Mouse (Mus musculus): Measurements from ENCODE around the gene Coro1c. TPM values are rescaled to one million over a fixed set of nuclear protein-coding genes. Genes with fewer than 3 reads are reported as not detected.
A peak's percentile ranks its signal among the peaks of the same experiment; 100 is the strongest.

Coro1c gene
- polyA plus RNA-seq (2015; fragmentation: Nextera tagmentation; extraction: Ambion mirVana): 176 and 190 TPM in 2 replicates

DNA sequence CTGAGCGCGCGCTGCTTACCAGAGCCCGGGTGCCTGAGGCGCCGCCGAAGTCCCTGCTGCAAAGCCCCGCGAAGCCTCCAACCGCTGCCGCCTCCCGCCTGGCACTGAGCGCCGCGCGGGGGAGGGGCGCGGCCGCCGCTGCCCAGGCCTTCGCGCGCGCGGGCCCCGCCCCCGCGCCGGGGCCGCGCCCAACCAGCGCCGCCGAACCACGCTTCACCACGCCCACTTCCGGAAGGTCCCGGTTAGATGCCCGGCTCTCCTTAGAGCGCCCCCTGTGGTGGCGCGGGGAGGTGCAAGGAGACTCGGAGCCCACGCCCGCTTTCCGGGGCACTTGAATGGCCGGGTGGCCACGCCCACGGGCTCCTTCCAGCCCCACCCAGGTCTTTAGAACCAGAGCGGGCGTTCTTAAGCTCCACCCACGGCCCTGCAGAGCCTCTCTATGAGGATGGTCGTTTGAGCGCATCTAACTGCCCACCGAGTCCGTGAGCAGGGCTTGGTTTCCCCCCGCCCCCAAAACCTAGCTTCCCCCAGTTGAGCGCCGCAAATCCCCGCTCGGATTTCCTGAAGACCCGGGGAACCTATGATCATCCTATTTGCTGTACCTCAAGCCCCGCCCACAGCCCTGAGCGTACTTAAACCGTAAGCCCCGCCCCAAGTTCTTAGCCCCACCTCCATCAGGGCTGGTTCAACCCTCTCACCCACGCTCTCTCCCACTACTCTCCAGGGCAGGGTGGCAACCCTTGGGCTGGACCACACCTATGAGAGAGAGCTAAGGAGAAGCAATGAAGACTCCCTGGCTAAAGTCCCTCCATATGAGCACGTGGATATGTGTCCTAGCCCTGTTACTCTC is at the start of gene Coro1c:
TSS of gene Coro1c (minus strand) at position 167 of the 850 bp plus-strand sequence.
- 0% methylated on average over 65 of the region's 68 CpGs for whole genome bisulfite sequencing
- no peaks in the 10 kb centered on the region for H3K36me3 ChIP-seq

DNA sequence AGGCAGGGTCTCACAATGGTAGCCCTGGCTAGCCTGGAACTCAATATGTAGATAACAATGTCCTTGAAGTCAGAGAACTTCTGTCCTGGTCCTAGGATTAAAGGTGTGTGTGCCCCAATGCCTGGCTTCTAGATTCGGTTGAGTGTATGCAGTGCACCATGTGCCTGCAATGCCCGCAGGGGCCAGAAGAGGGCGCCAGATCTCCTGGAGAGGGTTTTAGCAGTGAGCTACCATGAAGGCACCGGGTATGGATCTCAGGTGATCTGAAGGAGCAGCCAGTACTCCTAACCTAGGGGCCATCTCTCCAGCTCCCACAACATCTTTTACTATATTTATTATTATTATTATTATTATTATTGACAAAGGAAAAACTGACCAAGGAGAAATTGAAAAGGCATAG is 48.0 kb upstream of the Coro1c start:
- peaks cover 57% of the 10 kb centered on the region for H3K36me3 ChIP-seq
- no peaks in the 10 kb centered on the region for H3K27me3 ChIP-seq
- ATAC-seq (ENCODE audit: low FRiP score): 0 out of 2 replicates have a peak, but pooled peaks have one; percentile 28
- no peak overlapping the region for H3K4me2 ChIP-seq
- peaks cover 7% of the 10 kb centered on the region for H3K4me1 ChIP-seq (replicated peaks)
- no peak overlapping the region for H3K4me3 ChIP-seq
- 6% methylated on average over 4 of the region's 4 CpGs for WGBS
- no peak overlapping the region for H3K9ac ChIP-seq
- no peaks in the 10 kb centered on the region for H3K9me3 ChIP-seq
- H3K27ac ChIP-seq: no peak overlapping the region

More for the DNA sequence above, at the start of gene Coro1c:
- H3K9ac ChIP-seq: peak within 1 kb of the TSS; percentile 96
- peak; percentile 89 for ATAC-seq (ENCODE audit: low FRiP score)
- H3K9me3 ChIP-seq: no peaks in the 10 kb centered on the region
- no peaks in the 10 kb centered on the region for H3K27me3 ChIP-seq
- H3K27ac ChIP-seq: peak within 1 kb of the TSS; percentile 98
- peak within 1 kb of the TSS; percentile 98 for H3K4me3 ChIP-seq
- H3K4me1 ChIP-seq (replicated peaks): peaks cover 36% of the 10 kb centered on the region
- peak within 1 kb of the TSS; percentile 85 for H3K4me2 ChIP-seq

DNA sequence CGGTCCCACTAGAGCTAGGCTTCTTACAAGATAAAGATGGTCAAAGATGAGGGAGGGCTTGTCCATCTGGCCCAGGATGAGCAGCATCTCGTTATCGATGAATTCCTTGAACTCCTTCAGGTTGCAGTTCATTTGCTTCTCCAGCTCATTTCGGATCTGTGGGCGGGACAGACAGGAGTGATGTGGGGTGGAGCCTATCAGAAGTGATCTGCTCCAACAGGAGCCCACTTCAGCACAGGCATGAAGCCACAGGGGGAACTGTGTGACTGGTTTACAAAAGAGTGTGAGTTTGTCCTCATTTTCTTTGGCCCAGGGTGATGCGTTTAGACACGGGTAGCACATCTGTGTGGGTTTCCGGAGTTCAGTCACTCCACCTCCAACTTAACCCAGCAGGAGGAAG is 47.1 kb upstream of the Coro1c start:
- H3K4me1 ChIP-seq (replicated peaks): peaks cover 9% of the 10 kb centered on the region
- ATAC-seq (ENCODE audit: low FRiP score): no peak
- H3K4me3 ChIP-seq: no peak overlapping the region
- no peak overlapping the region for H3K4me2 ChIP-seq
- no peaks in the 10 kb centered on the region for H3K27me3 ChIP-seq
- WGBS: 90% methylated on average over 8 of the region's 8 CpGs
- H3K9ac ChIP-seq: no peak overlapping the region
- H3K27ac ChIP-seq: no peak overlapping the region
- H3K36me3 ChIP-seq: peaks cover 57% of the 10 kb centered on the region
- no peaks in the 10 kb centered on the region for H3K9me3 ChIP-seq

DNA sequence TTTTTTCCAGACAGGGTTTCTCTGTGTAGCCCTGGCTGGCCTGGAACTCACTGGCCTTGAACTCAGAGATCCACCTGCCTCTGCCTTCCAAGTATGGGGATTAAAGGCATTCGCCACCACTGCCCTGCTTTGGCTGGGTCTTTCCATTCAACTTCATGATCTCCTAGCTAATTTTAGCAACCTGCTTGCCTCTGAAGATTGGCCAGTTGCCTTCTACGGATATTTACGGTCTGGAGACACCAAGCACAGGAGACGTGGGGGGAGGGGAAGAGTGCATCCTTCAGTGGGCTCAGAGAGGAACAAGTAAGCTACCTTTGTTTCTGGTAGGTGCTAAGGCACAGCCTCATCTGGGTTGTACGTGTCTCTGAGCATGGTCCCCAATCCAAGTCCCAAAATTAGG is 46.7 kb upstream of the Coro1c start:
- WGBS: 93% methylated on average over 5 of the region's 5 CpGs
- peaks cover 10% of the 10 kb centered on the region for H3K4me1 ChIP-seq (replicated peaks)
- H3K36me3 ChIP-seq: peaks cover 57% of the 10 kb centered on the region
- H3K4me3 ChIP-seq: no peak overlapping the region
- H3K27ac ChIP-seq: no peak overlapping the region
- no peak for ATAC-seq (ENCODE audit: low FRiP score)
- H3K27me3 ChIP-seq: no peaks in the 10 kb centered on the region
- H3K9ac ChIP-seq: no peak overlapping the region
- H3K9me3 ChIP-seq: no peaks in the 10 kb centered on the region
- H3K4me2 ChIP-seq: no peak overlapping the region

DNA sequence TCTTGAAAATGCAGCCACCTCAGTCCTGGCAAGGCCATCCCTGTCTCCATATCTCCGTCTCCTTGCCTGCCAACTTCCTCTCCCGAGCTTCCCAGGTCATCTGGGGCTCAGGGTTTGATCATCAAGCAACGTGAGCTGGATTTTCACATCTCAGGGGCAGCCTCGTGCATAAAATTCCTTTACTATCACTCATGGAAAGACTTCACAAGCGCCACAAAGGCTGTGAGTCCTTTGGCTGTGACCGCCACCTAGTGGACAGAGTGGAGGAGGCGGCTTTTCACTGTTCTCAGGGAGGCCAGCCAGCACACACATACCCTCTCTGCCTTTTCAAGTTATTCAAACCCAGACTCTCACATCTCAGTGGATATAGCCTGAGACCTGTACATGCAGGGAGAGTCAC is 45.9 kb upstream of the Coro1c start:
- peaks cover 62% of the 10 kb centered on the region for H3K36me3 ChIP-seq
- 0 out of 2 replicates have a peak overlapping the region, but pooled peaks have one; percentile 50 for H3K27ac ChIP-seq
- no peak overlapping the region for H3K4me3 ChIP-seq
- no peak overlapping the region for H3K4me2 ChIP-seq
- no peaks in the 10 kb centered on the region for H3K9me3 ChIP-seq
- 15% methylated on average over 7 of the region's 7 CpGs for WGBS
- H3K4me1 ChIP-seq (replicated peaks): peaks cover 12% of the 10 kb centered on the region
- ATAC-seq (ENCODE audit: low FRiP score): no peak
- H3K27me3 ChIP-seq: no peaks in the 10 kb centered on the region
- no peak overlapping the region for H3K9ac ChIP-seq

DNA sequence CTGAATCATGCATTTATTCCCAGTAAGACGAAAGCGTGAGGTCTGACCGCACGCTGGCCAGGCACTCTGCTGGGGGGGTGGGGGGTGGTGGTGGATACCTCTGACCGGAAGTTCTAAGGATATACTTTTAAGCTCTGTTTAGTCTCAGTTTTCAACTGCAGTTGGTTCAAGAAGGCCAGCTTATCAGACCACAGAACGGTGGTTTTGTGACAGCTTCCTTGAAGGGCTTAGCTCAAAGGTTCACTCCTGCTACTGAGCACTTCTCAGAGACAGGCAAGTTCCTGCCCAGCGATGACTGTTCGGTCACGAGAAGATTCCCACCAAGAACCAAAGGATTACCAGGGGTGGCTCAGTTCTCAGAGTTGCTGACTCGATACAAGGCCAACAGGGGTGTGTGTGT is 44.0 kb upstream of the Coro1c start:
- WGBS: 94% methylated on average over 10 of the region's 10 CpGs
- peaks cover 8% of the 10 kb centered on the region for H3K4me1 ChIP-seq (replicated peaks)
- H3K27ac ChIP-seq: no peak overlapping the region
- H3K9ac ChIP-seq: no peak overlapping the region
- peaks cover 76% of the 10 kb centered on the region for H3K36me3 ChIP-seq
- H3K27me3 ChIP-seq: no peaks in the 10 kb centered on the region
- H3K9me3 ChIP-seq: no peaks in the 10 kb centered on the region
- H3K4me2 ChIP-seq: no peak overlapping the region
- H3K4me3 ChIP-seq: no peak overlapping the region
- no peak for ATAC-seq (ENCODE audit: low FRiP score)

DNA sequence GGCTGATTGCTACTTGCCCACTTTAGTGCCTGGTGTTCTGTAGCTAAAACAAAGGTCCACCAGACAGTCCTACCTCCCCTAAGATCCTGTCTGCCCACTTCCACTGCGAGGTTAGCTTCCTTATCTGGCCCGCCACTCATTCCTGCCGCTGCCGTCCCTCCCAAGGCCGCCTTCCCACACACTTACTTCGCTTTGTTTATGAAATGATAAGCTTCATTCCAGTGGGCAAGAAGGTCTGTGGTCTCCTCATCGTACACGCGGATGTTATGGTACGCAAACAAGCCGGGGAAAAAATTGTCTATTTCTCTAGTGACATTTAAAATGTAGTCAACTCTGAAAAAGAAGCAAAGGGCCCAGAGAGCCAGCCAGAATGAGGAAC is 43.1 kb upstream of the Coro1c start:
- ATAC-seq (ENCODE audit: low FRiP score): no peak

DNA sequence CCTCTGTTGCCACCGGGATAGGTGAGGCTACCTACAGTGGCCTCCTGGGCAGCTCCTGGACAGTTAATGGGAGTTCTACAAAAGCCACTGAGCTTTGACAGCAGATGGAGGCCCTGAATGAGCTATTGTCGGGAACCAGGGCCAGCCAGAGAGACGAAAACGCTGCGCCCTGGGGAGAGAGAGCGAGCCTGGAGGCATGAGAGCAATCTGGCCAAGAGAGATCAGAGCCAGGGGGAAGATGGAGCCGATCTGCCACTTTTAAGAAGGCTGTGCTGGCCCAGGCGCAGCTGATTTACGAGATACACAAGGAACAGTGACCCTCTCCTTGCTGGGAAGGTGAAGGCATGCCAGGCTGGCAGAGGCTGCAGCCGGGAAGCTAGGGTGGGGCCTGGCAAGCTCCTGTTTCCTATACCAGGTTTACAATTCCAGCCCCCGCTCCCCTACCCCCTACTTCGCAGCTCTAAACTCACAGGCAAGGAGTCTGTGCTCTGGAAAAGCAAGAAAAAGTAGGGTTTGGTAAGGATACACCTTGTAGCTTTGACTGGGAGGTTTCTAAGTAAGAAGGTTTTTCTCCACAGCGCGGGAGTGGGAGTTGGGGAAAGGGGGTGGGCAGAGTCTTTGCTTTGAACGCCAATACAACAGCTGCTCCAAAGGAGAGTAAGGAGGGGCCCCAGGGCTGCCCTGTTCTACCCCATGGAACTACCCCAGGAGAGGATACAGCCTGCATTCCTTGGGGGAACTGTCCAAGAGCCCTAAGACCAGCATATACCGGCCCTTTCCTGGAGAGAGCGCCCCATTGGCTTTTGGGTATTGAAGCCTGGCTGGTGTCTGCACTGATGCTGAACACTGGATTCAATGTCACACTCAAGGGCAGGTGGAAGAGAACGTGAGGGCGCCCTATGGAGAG is 42.5 kb upstream of the Coro1c start:
- Histone ChIP-seq H3K9me3 (no peaks in the 10 kb centered on the region), H3K9ac (peak overlapping the region; percentile 51; the same call in 1 of the 2 replicates), H3K27me3 (no peaks in the 10 kb centered on the region), H3K36me3 (peaks cover 90% of the 10 kb centered on the region), H3K4me2 (no peak overlapping the region), H3K4me1 (replicated peaks) (peaks cover 8% of the 10 kb centered on the region), H3K4me3 (no peak overlapping the region), H3K27ac (peak overlapping the region; percentile 52)
- no peak for ATAC-seq (ENCODE audit: low FRiP score)
- 79% methylated on average over 19 of the region's 19 CpGs for WGBS

More for the DNA sequence above, 43.1 kb upstream of the Coro1c start:
- Histone ChIP-seq H3K9ac (no peak overlapping the region), H3K4me1 (replicated peaks) (peaks cover 8% of the 10 kb centered on the region), H3K27ac (peak overlapping the region; percentile 52; the same call in 1 of the 2 replicates), H3K9me3 (no peaks in the 10 kb centered on the region), H3K4me2 (no peak overlapping the region), H3K27me3 (no peaks in the 10 kb centered on the region), H3K4me3 (no peak overlapping the region), H3K36me3 (peaks cover 84% of the 10 kb centered on the region)
- 94% methylated on average over 11 of the region's 11 CpGs for WGBS

DNA sequence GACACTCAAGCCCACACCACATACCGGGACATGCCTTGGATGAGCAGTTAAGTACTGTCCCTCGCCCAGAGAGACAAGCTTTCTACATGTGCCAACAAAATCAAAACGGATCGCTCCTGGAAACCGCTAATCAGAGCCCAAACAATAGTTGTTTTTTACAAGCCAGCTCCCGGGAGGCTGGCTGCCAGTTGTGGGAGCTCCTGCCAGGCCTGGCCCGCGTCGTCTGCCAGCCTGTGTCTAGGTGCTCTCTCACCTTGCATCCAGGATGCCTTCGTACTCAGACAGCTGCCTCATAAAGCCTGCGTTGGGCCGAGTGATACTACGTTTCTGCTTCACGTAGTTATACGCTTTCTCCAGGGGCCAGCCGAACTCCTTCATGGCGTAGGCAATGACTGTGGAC is 41.6 kb upstream of the Coro1c start:
- WGBS: 82% methylated on average over 17 of the region's 17 CpGs
- Histone ChIP-seq H3K9me3 (no peaks in the 10 kb centered on the region), H3K4me3 (no peak overlapping the region), H3K27ac (peak overlapping the region; percentile 52), H3K9ac (no peak overlapping the region), H3K4me1 (replicated peaks) (peaks cover 8% of the 10 kb centered on the region), H3K4me2 (no peak overlapping the region), H3K27me3 (no peaks in the 10 kb centered on the region), H3K36me3 (peaks cover 91% of the 10 kb centered on the region)
- no peak for ATAC-seq (ENCODE audit: low FRiP score)

DNA sequence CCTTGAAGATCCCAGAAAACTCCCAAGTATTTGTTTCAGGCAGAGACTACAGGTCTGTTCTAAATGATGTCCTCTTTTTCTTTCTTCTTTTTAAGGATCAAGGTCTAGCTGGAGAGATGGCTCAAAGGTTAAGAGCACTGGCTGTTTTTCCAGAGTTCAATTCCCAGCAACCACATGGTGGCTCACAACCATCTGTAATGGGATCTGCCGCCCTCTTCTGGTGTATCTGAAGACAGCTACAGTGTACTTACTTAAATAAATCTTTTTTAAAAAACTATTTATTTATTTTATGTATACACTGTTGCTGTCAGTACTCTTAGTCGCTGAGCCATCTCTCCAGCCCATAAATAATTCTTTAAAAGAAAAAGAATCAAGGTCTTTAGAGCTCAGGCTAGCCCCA is 38.7 kb upstream of the Coro1c start:
- 72% methylated on average over 2 of the region's 2 CpGs for WGBS
- Histone ChIP-seq H3K36me3 (peaks cover 98% of the 10 kb centered on the region), H3K4me2 (no peak overlapping the region), H3K4me3 (no peak overlapping the region), H3K27ac (no peak overlapping the region), H3K9me3 (no peaks in the 10 kb centered on the region), H3K4me1 (replicated peaks) (peaks cover 10% of the 10 kb centered on the region; the same call in 1 of the 2 replicates), H3K9ac (no peak overlapping the region), H3K27me3 (no peaks in the 10 kb centered on the region)
- no peak for ATAC-seq (ENCODE audit: low FRiP score)

DNA sequence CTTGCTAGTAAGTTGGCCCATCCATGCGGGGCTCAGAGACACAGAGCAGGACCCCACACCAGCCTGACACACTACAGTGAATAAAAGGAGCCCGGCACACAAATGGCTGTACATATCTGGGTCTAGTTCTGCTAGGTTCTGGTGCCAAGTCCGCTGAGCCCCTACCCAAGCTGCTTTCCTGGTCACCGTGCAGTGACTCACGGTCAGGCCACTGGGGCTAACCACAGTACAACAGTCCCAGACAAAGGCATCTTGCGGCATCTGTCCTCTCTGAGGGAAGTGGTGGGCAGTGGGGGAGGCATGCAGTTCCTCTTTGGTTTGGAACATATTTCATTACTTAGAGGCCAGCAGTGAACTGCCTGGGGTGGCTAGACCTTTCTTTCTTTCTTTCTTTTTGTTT is 36.6 kb upstream of the Coro1c start:
- H3K27me3 ChIP-seq: no peaks in the 10 kb centered on the region
- H3K9me3 ChIP-seq: no peaks in the 10 kb centered on the region
- 0 out of 2 replicates have a peak, but pooled peaks cover 5% of the 10 kb centered on the region for H3K4me1 ChIP-seq (replicated peaks)
- H3K27ac ChIP-seq: no peak overlapping the region
- H3K9ac ChIP-seq: no peak overlapping the region
- peaks cover 98% of the 10 kb centered on the region for H3K36me3 ChIP-seq
- no peak overlapping the region for H3K4me2 ChIP-seq
- no peak overlapping the region for H3K4me3 ChIP-seq
- no peak for ATAC-seq (ENCODE audit: low FRiP score)
- WGBS: 89% methylated on average over 6 of the region's 6 CpGs

DNA sequence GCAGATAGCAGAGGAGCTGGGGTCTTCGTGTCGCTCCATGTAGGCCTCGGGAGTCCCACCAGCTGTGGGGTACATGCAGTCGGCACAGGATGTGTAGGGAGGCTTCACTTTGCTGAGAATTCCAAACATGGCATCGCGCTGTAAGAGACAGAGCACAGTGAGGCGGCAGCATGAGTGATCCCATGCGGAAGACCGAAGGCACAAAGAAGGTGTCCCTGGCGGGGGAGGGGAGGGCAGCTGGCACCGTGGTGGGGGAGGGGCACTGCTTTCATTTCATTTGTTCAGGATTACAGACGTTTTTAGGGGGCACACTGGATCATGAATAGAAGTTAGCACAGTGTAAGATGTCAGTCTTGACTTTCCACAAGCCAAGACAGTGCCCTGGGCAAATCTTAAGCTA is 34.8 kb upstream of the Coro1c start:
- Histone ChIP-seq H3K9ac (no peak overlapping the region), H3K4me2 (no peak overlapping the region), H3K27me3 (no peaks in the 10 kb centered on the region), H3K9me3 (no peaks in the 10 kb centered on the region), H3K4me3 (no peak overlapping the region), H3K36me3 (peaks cover 93% of the 10 kb centered on the region), H3K27ac (peak overlapping the region; percentile 18; the same call in 1 of the 2 replicates), H3K4me1 (replicated peaks) (peaks cover 4% of the 10 kb centered on the region; the same call in 1 of the 2 replicates)
- ATAC-seq (ENCODE audit: low FRiP score): no peak
- 60% methylated on average over 12 of the region's 12 CpGs for WGBS

Data from hindbrain, embryonic 13.5 days (tissue).